Mouse (Mus musculus) retina, postnatal 1 day (tissue): ENCODE data around the gene P2rx2.

ENCODE experiments used
- DNase-seq: peaks from one replicate; pipeline ENCODE4 v3.0.0-alpha.2; 2012

Gene P2rx2

GRCm38 (mm10) chr5:110313127-110313526 is 29.9 kb downstream of the P2rx2 start:
- DNase-seq = no peak

GRCm38 (mm10) chr5:110308861-110309260 is 34.2 kb downstream of the P2rx2 start:
- DNase-seq = no peak

- DNase-seq = no peak
These were observed 42.4 kb downstream of the P2rx2 start for GRCm38 (mm10) chr5:110300591-110300990.

- no peak for DNase-seq
These were observed 46.4 kb downstream of the P2rx2 start for GRCm38 (mm10) chr5:110296637-110297036.

- no peak for DNase-seq
These were observed 51.4 kb downstream of the P2rx2 start for GRCm38 (mm10) chr5:110291649-110292048.
